Mouse (Mus musculus) thymus, postnatal 14 days (tissue): ENCODE data around the gene Dok1.

Experiments used
- DNase-seq: peaks from one replicate; pipeline ENCODE4 v3.0.0; 2021

Dok1 gene

DNA sequence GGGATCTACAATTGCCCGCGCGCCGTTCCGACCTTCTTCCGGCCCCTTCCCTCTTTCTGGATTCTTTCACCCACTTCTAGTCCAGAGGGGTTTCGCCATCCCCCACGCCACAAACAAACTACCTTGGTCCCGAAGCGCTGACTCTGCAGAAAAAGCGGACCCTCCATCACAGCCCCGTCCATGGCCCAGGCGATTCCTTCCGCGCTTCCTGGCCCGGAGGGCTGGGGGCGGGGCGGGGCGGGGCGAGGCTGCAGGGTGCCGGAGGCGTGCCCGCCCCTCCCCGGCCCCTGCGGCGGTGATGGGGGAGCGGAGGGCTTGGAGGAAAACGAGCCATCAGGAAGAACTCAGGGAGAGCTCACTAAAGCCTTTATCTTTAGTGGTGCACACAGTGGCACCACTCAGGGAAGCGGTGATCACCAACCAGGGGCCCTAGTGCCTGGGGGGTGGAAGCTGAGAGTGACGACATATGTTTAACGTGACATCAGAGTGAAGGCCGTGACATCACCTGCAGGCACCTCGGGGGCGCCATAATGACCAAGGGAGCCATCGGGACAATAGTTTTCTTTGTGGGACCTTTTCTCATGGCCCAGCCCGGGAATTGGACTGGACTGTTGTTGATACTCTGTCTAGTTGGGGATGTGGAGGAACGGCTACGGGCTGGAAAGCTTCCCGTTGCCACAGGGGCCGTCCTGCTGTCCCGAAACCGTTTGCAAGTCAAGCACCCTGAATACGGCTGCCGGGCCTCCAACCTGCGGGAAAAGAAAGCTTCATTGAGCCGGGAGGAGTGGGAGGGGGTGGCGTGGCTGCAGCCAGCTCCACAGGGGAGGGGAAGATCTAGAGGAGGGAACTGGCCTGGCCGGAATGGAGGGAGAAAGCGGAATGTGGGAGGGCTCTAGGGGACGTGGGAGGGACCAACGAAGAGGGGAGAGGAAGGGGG lies at the start of gene Dok1, which contains the start of gene Loxl3:
Gene Dok1 (minus strand): TSS at position 223 of the 937 bp plus-strand sequence.
Gene Loxl3 (plus strand): TSS at position 925 of the 937 bp plus-strand sequence.
- peak; percentile 79 for DNase-seq

DNA sequence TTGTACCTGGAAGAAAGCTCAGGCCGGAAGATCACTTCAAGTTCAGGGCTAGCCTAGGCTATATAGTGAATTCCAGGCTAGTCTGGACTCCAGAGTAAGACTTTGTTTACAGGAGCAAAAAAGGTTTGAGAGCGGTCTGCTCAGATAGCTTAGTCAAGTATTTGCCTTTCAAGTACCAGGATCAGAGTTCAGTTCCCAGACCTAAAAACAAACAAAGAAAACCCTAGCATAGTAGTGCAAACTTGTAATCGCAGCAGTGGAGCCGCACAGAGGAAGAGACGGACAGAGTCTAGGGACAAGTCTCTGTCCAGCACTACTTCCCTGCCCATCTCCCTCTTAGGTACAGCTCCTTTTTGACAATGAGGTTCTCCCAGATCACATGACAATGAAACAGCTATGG lies 46.9 kb upstream of the Dok1 start:
- no peak for DNase-seq

DNA sequence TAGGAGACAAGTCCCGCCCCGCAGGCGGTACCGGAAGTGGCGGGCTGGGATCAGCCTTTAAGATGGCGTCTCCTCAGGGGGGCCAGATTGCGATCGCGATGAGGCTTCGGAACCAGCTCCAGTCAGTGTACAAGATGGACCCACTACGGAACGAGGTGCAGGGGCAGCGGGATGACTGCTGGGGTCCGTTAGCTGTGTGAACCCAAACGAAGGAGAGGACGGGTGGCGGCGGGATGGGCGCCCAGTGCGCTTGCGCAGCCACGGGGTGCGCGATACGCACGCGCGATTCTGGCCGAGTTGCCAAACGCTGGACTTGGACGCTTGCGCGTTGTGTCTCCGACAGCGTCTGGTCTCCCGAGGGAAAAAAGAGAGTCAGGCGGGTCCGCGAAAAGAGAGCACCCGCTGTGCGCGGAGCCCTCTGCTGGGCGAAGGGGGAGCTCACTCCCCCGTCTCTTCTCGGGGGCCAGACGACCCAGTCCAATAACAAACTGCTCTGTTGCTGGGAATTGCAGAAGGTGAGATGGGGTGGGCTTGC lies 45.1 kb upstream of the Dok1 start:
- DNase-seq: peak; percentile 100

DNA sequence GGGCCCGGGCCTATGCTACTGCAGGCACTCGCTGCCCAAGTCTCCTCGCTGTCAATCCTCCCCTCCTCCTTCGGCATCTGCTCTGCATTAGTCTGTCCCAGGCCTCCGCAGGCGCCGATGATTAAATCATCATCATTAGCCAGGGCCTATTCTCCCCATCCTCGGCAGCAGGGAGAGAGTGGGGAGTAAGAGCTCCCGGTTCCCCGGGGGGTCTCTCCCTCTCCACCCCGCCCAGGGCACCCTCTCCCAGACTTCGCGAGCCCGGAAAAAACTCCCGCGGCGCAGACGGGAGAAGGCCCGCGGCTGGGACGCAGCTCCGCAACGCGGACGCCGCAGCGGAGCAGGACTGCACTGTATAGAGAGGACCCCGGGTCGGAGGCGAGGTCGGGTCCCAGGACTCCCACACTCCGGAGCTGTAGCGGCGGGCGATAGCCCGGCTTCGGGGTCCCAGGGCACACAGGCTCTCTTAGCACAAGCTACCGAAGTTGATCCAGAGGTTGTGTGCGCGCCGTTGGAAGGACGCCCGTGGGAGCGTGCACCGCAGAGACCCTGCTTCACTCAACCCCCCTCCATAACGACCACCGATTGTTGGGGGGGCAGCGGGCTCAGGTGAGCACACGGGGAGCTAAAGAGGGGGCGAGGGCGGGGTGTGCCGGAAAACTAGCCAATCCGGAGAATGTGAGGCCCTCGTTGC lies 44.5 kb upstream of the Dok1 start, which contains the start of gene Pcgf1:
Gene Pcgf1 (plus strand): TSS at position 240 of the 694 bp plus-strand sequence.
- DNase-seq: no peak

DNA sequence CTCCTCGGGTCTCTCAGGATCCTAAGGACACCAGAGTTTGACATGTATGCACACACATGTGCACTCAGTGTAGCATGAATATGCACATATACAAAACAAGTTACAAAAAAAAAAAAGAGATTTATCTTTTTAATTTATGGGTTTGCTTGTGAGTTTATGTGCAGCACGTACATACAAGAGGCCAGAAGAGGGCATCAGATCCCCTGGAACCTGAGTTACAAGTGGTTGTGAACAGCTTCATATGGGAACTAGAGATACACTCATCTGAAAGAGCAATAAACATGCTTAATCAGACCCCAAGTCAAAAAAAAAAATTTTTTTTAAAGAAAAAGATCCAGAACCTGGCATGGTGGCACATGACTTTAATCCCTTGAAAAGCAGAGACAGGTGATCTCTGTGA lies 41.7 kb upstream of the Dok1 start:
- peak; percentile 63 for DNase-seq

DNA sequence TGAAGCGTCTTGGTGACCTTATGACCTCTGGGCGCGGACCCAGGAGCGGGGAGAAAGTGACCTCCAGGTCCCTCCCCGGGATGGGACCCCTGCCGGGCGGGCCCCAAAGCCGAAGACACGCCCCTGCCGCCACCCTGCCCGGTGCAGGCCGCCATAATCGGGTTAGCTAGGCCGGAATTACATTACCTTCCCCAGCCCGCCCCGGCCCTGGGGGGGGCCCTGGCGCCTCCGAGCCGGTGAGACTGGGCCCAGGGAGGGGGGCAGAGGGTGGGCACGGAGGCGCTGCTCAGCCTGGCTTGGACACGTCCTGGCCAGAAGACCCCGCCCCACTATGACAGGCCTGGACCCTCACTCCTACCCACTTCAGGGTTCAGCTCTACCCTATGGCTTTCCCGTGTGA lies 37.9 kb upstream of the Dok1 start:
- no peak for DNase-seq

DNA sequence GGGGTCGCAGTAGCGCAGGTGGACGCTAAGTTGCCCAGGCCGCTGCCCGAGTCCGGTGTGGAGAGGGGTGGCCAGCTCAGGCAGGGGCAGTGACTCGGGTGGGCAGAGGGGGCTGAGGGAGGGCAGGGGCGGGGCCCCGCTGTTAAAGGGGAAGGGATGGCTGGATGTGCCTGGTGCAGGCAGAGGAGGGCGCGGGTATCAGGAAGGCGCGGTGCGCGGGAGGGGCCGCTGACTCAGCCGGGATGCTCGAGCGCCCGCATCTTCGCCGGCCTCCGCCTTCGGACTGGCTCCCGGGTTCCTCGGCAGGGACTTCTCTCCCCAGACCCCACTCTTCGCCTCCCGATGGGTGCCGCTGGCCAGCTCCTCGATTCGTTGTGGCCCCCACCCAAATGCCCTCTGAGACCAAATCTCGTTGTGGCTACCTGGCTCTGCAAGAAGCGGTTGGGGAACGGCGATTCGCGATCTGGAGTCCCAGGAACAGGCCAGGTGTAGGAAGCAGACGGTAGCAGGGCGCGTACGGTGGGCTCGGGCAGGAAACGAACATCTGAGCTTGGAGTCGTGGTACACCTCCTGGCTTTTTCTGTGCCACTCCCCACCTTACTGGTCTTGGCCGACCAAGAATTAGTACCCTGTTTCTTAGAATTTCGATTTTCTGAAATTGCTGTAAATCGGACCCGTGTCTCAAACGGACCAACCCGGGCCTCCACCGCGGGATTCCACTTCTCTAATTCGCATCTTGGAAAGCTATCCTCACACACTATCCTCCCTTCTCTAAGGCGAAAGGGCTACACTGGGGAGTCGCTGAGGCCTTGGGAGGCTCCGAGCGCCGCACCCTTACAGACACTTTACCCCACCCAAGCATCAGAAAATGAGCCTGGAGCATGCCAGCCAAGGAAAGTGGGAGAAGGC lies 37.3 kb upstream of the Dok1 start:
- DNase-seq: no peak

DNA sequence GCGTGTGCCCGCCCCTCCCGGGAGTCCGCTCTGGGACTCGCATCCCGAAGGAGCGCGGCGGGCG lies 36.8 kb upstream of the Dok1 start, which contains the start of gene Tlx2:
Gene Tlx2 (minus strand): TSS at position 47 of the 64 bp plus-strand sequence.
- no peak for DNase-seq

DNA sequence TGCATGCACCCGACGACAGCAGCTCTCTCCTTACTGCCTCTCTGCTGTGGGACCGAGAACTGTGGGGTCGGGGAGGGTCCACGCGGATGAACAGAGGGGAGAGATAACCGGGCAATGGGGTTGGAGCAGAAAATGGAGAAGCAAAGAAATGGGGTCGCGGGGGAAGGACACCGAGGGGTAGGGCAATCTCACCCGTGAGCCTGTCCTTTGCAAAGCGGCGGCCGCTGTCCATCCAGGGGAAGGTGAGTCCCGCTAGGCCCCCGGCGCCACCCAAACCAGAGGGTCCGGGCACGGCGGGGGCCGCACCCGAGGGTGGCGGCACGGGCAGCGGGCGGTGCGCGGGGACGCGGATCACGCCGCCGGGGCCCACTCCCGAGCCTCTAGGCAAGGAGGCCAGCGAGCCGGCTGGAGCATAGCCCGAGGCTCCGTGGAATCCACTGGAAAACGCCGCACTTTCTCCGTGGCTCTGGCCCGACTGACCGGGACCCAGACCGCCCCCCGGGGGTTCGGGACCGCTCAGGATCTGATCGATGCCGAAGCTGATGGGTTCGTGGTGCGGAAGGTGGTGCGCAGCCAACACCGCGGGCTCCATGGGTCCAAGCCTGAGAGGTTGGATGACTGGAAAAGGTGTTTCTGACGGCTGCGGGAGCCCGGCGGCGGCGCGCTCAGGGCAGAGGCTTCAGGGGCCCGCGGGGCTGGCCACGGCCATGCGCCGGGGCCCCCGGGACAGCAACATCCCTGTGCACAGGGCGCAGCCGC lies 36.4 kb upstream of the Dok1 start:
- no peak for DNase-seq

DNA sequence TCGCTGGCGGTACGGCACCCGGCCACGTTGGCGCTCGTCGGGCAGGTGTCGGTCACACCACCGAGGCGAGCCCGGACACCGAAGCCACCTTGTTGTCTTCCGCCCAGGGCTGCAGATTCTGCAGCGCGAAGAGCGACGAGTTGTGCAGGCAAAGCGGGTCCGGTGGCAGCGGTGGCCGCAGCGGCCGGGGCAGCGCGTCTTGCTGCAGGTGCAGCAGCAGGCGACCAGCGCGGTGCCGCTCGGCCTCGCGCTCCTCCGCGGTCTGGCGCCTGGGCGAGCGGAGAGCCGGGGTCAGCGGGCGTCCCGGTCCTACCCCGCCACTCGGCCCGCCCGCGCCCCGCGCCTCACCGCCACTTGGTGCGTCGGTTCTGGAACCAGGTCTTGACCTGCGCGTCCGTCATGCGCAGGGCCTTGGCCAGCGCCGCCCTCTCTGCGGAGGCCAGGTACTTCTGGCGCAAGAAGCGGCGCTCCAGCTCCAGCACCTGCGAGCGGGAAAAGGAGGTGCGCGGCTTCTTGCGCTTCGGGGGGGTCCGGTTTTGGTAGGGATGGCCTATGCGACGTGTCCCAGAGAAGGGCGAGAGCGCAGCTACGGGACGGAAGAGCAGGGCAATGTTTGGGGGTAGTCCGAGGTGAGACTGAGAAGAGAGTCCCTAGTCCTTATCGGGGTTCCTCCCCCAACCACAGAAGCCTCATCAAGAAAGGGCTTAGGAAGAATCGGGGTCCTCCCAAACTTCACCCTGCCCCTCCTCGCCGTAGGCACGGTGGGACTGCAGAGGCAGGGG lies 35.6 kb upstream of the Dok1 start:
- DNase-seq: no peak

DNA sequence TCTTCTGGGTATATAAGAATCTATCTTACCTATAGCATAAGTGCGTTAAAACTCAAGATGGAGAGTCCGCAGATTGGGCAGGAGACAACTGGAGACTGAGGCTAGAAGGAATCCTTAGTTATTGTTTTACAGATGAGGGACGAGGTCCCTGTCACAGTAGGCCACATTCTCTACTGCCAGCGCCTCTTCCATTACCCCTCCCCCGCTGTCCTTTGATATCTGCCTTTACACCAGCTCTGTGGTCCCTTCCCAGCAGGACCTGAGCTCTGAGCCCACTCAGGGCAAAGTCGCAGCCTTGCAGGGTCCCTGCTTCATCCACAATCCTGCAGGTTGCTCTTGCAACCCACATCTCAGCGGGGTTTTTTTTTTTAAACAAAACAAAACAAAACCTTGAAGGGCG lies 35.0 kb upstream of the Dok1 start:
- DNase-seq: no peak

DNA sequence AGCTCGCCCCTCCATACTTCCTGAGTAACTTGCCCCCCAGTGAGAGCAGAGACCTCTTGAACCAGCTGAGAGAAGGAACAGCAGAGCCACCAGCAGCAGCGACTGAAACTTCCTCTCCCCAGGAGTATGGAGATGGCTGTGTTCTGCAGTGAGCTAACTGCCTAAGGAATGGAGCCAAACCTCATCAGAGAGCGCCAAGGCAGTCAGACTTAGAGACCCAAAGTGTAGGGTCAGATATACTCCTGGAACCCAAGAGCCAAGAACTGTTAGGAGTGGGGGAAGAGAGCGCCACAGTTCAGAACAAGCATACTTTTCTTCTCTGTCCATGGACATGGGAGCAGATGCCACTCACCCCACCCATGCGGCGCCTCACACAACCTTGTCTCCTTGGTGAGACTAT lies 33.2 kb upstream of the Dok1 start:
- DNase-seq: no peak

DNA sequence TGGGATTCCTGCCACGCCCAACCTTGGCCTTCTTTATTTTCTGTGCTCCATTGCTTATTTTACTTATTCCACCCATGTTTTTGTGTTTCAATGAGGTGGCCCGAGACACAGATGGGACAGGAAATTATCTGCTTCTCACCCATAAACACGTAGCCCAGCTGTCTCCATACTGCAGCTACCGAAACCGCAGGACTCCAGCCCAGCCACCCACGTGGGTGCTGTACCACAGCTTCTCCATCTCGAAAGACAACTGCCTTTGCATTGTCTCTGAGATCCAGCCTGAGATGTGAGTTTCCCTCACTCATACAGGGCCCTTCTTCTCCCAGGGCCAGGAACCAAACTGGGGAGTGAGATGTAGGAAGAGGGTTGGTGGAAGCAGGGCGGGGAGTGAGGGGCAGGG lies 32.7 kb upstream of the Dok1 start:
- DNase-seq: peak; percentile 51

DNA sequence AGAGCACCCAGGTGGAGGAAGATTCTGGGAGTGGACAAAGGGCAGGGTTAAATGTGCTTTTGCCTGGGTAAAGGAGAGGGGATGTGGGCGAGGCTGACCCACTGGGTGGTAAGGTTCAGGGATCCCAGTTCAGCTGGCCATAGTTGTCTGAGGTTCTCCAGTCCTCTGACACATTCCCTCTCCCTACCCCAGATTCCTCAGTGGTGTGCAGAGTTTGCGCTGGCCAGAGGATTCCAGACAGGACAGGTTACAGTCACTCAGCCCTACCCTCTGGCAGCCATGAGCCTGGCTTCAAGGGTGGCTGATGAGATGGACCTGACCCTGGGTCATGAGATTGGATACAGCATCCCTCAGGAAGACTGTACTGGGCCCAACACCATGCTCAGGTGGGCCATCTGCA lies 25.5 kb upstream of the Dok1 start:
- DNase-seq: no peak

DNA sequence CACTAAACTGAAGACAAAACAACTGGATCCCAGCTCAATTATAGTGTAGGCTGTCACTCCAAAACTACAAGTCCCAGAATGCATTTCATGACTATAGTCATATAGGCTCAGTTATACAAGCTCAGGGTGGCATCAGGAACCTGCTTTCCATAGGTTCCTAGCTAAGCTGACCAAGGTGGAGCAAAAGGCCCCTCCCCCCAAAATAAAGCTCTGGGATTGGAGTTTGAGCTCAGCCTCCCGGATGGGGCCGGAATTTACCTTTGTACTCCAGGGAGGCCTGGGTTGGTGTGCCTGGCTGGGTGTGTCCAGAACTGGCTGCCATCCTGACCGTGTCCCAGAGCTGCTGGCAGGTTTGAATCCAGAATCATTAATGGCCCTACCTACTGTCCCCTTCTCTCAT lies 24.5 kb upstream of the Dok1 start, which contains the start of gene Dqx1:
Gene Dqx1 (plus strand): TSS at position 55 of the 400 bp plus-strand sequence.
- DNase-seq: no peak

DNA sequence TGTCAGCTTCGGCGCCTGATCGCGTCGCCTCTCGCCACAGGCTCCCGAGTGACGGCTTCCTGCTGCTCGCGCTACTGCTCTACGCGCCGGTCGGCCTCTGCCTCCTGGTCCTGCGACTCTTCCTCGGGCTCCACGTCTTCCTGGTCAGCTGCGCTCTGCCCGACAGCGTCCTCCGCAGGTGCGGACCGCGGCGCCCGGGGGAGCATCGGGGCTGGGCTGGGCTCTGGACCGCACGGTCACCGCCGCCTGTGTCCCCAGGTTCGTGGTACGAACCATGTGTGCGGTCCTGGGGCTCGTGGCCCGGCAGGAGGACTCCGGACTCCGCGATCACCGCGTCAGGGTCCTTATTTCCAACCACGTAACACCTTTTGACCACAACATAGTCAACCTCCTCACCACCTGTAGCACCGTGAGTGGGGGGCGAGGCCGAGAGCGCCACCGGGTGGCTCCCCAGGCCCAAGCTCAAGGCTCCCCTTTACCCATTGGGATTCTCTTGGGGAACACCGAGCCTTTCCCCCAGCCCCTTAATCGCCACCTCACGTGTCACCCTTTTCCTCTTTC lies 21.7 kb upstream of the Dok1 start, which contains the start of gene Htra2:
Gene Htra2 (minus strand): TSS at position 403 of the 561 bp plus-strand sequence.
- peak; percentile 74 for DNase-seq

DNA sequence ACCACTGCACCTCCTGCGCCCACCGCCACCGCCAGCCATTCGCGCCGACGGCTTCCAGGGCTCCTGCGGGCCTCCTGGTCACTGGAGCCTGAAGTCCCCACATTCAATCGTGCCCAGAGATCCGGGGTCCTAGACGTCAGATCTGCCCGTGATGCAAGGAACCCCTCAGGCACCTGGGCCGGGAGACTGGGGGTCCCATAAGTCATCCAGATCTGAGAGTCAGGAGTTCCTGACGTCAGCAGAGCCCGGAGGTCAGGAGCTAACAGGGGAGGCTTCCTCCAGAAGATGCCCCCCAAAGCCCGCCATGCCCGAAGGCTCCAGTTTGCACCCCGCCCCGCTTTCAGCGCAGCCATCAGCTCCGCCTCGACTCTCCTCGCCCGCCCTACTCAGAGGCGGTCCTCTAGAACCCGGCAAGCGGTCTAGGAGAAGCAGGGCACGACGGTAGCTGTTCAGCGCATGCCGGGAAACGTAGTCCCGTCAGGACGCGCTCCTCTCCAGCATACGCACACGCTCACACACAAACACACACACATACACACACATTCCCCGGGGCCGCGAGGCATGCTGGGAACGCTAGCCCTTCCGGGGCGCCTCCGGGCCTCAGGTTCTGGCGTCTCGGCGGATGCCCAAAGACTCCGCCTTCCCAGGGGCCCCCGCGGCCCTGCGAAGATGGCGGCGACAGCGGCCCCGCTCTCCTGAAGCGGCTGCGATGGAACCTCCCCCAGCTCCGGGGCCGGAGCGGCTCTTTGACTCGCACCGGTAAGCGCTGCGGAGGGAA lies 21.0 kb upstream of the Dok1 start, which contains the start of gene Aup1:
Gene Aup1 (plus strand): TSS at position 448 of the 778 bp plus-strand sequence.
- DNase-seq: peak; percentile 97

DNA sequence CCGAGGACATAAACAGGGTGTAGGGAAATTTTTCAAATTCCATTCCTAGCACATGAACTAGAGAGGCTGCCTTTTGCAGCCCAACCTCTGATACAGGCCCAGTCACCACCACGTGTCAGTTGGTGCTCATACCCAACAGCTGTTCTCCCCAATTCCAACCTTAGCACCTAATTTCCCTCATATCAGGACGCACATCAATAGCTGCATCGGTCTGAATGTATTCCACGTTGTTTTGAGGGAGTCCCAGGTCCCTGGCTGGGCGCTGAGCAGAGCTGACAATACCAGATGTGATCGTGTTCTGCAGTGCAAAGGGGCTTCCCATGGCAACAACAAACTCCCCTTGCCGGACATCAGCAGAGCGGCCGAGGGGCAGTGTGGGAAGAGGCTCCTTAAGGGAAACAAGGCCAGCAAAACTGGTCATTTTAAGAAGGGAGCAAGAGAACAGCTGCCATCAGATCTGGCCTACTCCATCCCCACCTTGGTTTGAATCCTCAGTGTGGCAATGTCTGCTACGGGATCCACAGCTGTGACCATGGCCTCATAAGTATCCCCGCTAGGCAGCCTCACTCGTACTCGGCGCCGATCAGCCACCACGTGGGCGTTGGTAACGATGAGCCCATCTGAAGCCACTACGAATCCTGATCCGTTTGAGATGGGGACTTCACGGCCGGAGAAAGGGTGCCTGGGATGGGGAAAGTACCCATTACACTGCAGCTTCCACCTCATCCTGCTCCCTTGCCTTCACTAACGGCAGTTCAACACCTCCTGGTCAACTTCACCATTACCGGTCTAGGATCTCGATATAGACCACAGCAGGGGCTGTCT lies 20.1 kb upstream of the Dok1 start:
- DNase-seq: peak; percentile 33

DNA sequence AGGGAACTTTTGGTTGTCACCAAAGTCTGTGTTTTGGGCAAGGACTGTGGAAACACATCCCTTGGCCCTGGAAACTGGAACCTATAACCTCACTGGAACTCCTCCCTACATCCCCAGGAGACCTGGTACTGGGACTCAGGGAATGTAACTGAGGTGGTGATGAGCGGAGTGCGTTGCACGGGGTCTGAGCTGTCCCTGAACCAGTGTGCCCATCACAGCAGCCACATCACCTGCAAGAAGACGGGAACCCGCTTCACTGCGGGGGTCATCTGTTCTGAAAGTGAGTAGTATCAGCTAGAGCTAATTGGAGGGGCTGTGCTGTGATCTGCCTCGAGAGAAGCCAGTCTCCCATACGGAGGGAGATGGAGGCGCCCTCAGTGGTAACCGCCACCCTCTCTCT lies 16.1 kb upstream of the Dok1 start:
- no peak for DNase-seq
